16 mouse cellular contexts compared by ENCODE assay signal in the genomic region with DNA sequence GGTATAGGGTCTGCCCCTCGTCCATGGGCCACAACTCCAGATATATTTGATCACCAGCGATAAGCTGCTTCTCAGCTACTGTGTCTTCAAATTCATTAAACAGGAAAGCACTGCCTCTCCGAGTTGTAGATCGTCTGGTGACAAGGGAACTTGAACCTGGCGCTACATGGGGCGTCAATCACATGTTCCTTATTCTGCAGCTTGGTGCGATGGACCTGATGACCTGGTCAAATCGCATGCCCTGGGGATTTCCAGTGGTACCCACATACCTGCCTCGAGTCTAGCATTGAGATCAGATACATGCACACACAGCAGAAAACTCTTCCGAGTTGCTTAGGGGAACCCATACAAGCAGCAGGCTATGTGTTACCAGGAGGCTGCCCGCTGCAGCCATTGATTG.
"Had no signal": no experiment of that assay in that cellular context is flagged by ENCODE, and none has a peak within 500 bp of the region (broad histone marks: within the 10 kb centered on the region; RNA-seq: fewer than 3 reads in every experiment).

No protein-coding gene starts in this region.

- DNase-seq: retina, postnatal 1 day; right cerebral cortex, adult 18-20 months; right cerebral cortex, postnatal 14 days; right cerebral cortex, postnatal 25 days; right cerebral cortex, postnatal 4 days; spleen, adult 18-20 months; thymus, adult 18-20 months; thymus, adult 2 months; thymus, postnatal 14 days; thymus, postnatal 25 days; thymus, postnatal 36 days; thymus, postnatal 4 days had no signal

- H3K9ac ChIP-seq: neural tube, embryonic 13.5 days; neural tube, embryonic 15.5 days; stomach, embryonic 15.5 days had no signal

- H3K36me3 ChIP-seq: neural tube, embryonic 13.5 days; neural tube, embryonic 15.5 days; stomach, embryonic 15.5 days had no signal

- H3K27ac ChIP-seq: neural tube, embryonic 13.5 days; neural tube, embryonic 15.5 days; stomach, embryonic 15.5 days; stomach, postnatal 0 days had no signal

- H3K27me3 ChIP-seq: neural tube, embryonic 15.5 days had no signal

- H3K4me2 ChIP-seq: neural tube, embryonic 13.5 days; neural tube, embryonic 15.5 days; stomach, embryonic 15.5 days had no signal

- H3K4me1 ChIP-seq: stomach, embryonic 15.5 days had no signal

- H3K4me3 ChIP-seq: neural tube, embryonic 13.5 days; neural tube, embryonic 15.5 days; stomach, embryonic 15.5 days had no signal

- H3K9me3 ChIP-seq: neural tube, embryonic 13.5 days; neural tube, embryonic 15.5 days; stomach, embryonic 15.5 days had no signal
